Mouse (Mus musculus) neural tube, embryonic 12.5 days (tissue): Measurements from ENCODE around the gene Tas2r108. TPM values are rescaled to one million over a fixed set of nuclear protein-coding genes. Genes with fewer than 3 reads are reported as not detected.

ENCODE experiments used
- polyA plus RNA-seq: library from polyadenylated mRNA; unstranded; fragments of >200 nt; fragmentation: Nextera tagmentation; extraction: Ambion mirVana; gene quantifications from 2 replicates; pipeline ENCODE4 v1.2.1, GENCODE M21; 2016

The Tas2r108 gene
- polyA plus RNA-seq, 1 experiment from 2014 or later = not detected

Other genes starting within 250 kb of the Tas2r108 start
- 36.8 and 42.3 TPM in 2 replicates for gene Agk, start 168.4 kb upstream of the Tas2r108 start, polyA plus RNA-seq
- 16.5 and 21.7 TPM in 2 replicates for gene E330009J07Rik, start 57.4 kb upstream of the Tas2r108 start, polyA plus RNA-seq
- 0.09 TPM in 1 of 2 replicates, not detected in the other for gene Wee2, start 54.4 kb upstream of the Tas2r108 start, polyA plus RNA-seq
- gene Ssbp1, start 22.2 kb upstream of the Tas2r108 start, polyA plus RNA-seq = 147 and 156 TPM in 2 replicates
- gene Tas2r137, start 2.3 kb upstream of the Tas2r108 start, polyA plus RNA-seq = not detected in 2 replicates
- not detected in 2 replicates for gene Prss37, start 26.0 kb downstream of the Tas2r108 start, polyA plus RNA-seq
- gene Olfr461, start 61.5 kb downstream of the Tas2r108 start, polyA plus RNA-seq = 0.06 TPM in 1 of 2 replicates, not detected in the other
- not detected in 2 replicates for gene Olfr460, start 76.0 kb downstream of the Tas2r108 start, polyA plus RNA-seq
- 0.34 and 1.1 TPM in 2 replicates for gene Clec5a, start 92.3 kb downstream of the Tas2r108 start, polyA plus RNA-seq
- gene Tas2r138, start 119.8 kb downstream of the Tas2r108 start, polyA plus RNA-seq = not detected in 2 replicates
- gene Mgam, start 135.3 kb downstream of the Tas2r108 start, polyA plus RNA-seq = 0.05 and 0.20 TPM in 2 replicates